Mouse (Mus musculus): ENCODE data around the gene Scgb2b24.

Gene Scgb2b24
- long read RNA-seq, experiment 1 = 0 reads
- long read RNA-seq, experiment 2 = 0 reads

DNA sequence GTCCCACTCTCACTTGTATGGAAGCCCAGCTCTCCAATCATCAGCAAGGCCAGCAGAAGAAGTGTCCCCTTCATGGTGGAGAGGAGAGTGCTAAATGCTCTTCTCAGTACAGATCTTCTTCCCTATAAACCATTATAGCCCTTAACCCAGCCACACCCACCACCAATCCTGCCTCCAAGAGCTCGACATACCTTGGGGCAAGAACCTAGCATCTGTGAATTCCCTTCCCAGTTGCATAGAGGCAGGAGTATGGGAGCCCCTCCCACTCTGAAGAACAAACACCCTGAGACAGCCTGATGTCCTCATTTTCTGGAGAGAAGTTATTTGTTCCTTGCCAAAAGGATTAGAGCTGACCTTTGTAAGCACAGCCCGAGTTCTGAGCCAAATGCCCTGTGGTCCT lies at the start of gene Scgb2b24:
Gene Scgb2b24 (minus strand): TSS at position 101 of the 400 bp plus-strand sequence.
- intact Hi-C loops (cut with DNase I) = no loop called here

- intact Hi-C loops (cut with DNase I) = no loop called here
These were observed 4.4 kb upstream of the Scgb2b24 start, which contains the start of gene Scgb1b24 for GRCm38 (mm10) chr7:33743499-33743898. Scgb1b24 (plus strand) TSS chr7:33743799.

DNA sequence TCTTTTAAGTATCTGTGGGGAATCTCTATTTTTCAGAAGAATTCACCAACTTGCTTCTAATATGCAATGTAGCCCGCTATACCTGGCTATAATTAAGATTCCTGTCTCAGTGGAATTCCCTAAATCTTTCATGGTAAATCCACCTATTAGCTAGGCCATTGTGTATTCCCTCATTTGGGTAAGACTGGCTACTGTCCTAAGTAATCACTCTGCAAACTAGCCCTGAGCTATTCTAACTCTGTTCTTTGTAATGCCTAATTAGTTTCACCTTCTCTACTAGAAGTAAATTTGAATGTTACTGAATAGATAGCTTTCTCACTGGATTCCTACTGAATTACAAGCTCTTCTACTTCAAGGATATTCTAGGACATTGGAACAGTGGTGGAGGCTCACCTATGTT lies 49.2 kb downstream of the Scgb2b24 start:
- intact Hi-C loops (cut with DNase I) = no loop called here

Measured in adrenal gland (tissue).